8 mouse cellular contexts compared by ENCODE assay signal in genomic region chr15:103300067-103300471, GRCm38 (mm10). TPM values are rescaled to one million over a fixed set of nuclear protein-coding genes. Genes with fewer than 3 reads are reported as not detected.
DNase-seq lines count a peak whose midpoint lies in the region; ATAC-seq and TF ChIP-seq lines count a peak whose summit lies in the region.

No protein-coding gene starts in this region.

- no peak for TF ChIP-seq CTCF in heart, adult 2 months (IDR thresholded peaks at IDR 0.05)

- H3K27me3 ChIP-seq in heart, embryonic 12.5 days (replicated peaks): no peaks in the 10 kb centered on the region
- no peaks in the 10 kb centered on the region for H3K27me3 ChIP-seq in heart, adult 2 months (ENCODE audit: control insufficient read depth, insufficient read depth, low read length)
- H3K27me3 ChIP-seq in embryonic facial prominence, embryonic 13.5 days: no peaks in the 10 kb centered on the region
- H3K27me3 ChIP-seq in neural tube, embryonic 12.5 days (replicated peaks): no peaks in the 10 kb centered on the region

- H3K4me3 ChIP-seq in heart, embryonic 12.5 days: peak overlapping the region; percentile 28
- no peak overlapping the region for H3K4me3 ChIP-seq in heart, adult 2 months
- H3K4me3 ChIP-seq in ES-E14 (ENCODE audit: insufficient read depth in 1 of 2, low read depth in 1 of 2, low read length in 2 of 2, poor library complexity in 1 of 2, severe bottlenecking in 1 of 2): peak overlapping the region; percentile 11 to 37; a peak in 2 of 4 replicates
- peak overlapping the region; percentile 25 for H3K4me3 ChIP-seq in embryonic facial prominence, embryonic 13.5 days
- H3K4me3 ChIP-seq in neural tube, embryonic 12.5 days: peak overlapping the region; percentile 11; the same call in 1 of the 2 replicates

- H3K79me2 ChIP-seq in heart, adult 2 months (replicated peaks; ENCODE audit: control insufficient read depth, insufficient read depth, low read length): no peaks in the 10 kb centered on the region

- H3K27ac ChIP-seq in heart, embryonic 12.5 days (ENCODE audit: poor library complexity, severe bottlenecking): peak overlapping the region; percentile 63; the same call in 1 of the 2 replicates
- no peak overlapping the region for H3K27ac ChIP-seq in heart, adult 2 months
- H3K27ac ChIP-seq in ES-E14 (ENCODE audit: insufficient read depth, low read depth, low read length, poor library complexity, severe bottlenecking): no peak overlapping the region
- H3K27ac ChIP-seq in embryonic facial prominence, embryonic 13.5 days: peak overlapping the region; percentile 98
- H3K27ac ChIP-seq in neural tube, embryonic 12.5 days: peak overlapping the region; percentile 99

- H3K9ac ChIP-seq in heart, embryonic 12.5 days: peak overlapping the region; percentile 55
- no peak overlapping the region for H3K9ac ChIP-seq in heart, adult 2 months (ENCODE audit: low read depth, low read length)
- H3K9ac ChIP-seq in ES-E14 (ENCODE audit: insufficient read depth, low read depth, low read length, poor library complexity, severe bottlenecking): peak overlapping the region; percentile 4; the same call in 1 of the 2 replicates
- H3K9ac ChIP-seq in embryonic facial prominence, embryonic 13.5 days: peak overlapping the region; percentile 54
- peak overlapping the region; percentile 52 for H3K9ac ChIP-seq in neural tube, embryonic 12.5 days

- no peak for TF ChIP-seq POLR2A in heart, adult 2 months (IDR thresholded peaks at IDR 0.05; ENCODE audit: insufficient read depth, low read depth, low read length)

- peaks cover 39% of the 10 kb centered on the region for H3K36me3 ChIP-seq in heart, embryonic 12.5 days
- H3K36me3 ChIP-seq in heart, adult 2 months (ENCODE audit: control insufficient read depth, insufficient read depth, low read length): no peaks in the 10 kb centered on the region
- H3K36me3 ChIP-seq in ES-E14 (ENCODE audit: control insufficient read depth, insufficient read depth, low read length, poor library complexity, severe bottlenecking): peaks cover 6% of the 10 kb centered on the region; the same call in 1 of the 2 replicates
- H3K36me3 ChIP-seq in embryonic facial prominence, embryonic 13.5 days: peaks cover 35% of the 10 kb centered on the region
- no peaks in the 10 kb centered on the region for H3K36me3 ChIP-seq in neural tube, embryonic 12.5 days

- ATAC-seq in heart, embryonic 12.5 days (ENCODE audit: insufficient number of reproducible peaks, low FRiP score): no peak
- no peak for ATAC-seq in embryonic facial prominence, embryonic 13.5 days (ENCODE audit: insufficient number of reproducible peaks, insufficient read depth, low FRiP score, low TSS enrichment, low read depth)
- ATAC-seq in neural tube, embryonic 12.5 days (ENCODE audit: low FRiP score, low read depth): peak; percentile 72

- peak overlapping the region; percentile 64 for H3K4me2 ChIP-seq in heart, embryonic 12.5 days
- peak overlapping the region; percentile 59 for H3K4me2 ChIP-seq in embryonic facial prominence, embryonic 13.5 days
- H3K4me2 ChIP-seq in neural tube, embryonic 12.5 days (replicated peaks): peak overlapping the region; percentile 66

- in situ Hi-C loops in ES-E14 (cut with MboI; ENCODE audit: low sequenced_read_pairs in 2 of 2, unreplicated experiment in 2 of 2): loop anchor here in 1 of 2 experiments (25.0 kb wide), 1 partner anchor 313 kb away; the partner anchor contains the start of genes Hoxc6, Hoxc8 and Hoxc9

- no peak for DNase-seq in heart, adult 2 months
- DNase-seq in ES-E14 (ENCODE audit: low read depth, low spot score): no peak
- DNase-seq in kidney, postnatal 10 days: peak; percentile 52
- no peak for DNase-seq in adrenal gland, adult 18-20 months (ENCODE audit: low spot score in 2 of 2)
- no peak for DNase-seq in adrenal gland, postnatal 10 days

- 14% methylated on average over 18 of the region's 18 CpGs for WGBS in heart, embryonic 12.5 days
- WGBS in heart, adult 2 months: 54% methylated on average over 18 of the region's 18 CpGs
- 9% methylated on average over 18 of the region's 18 CpGs for WGBS in embryonic facial prominence, embryonic 13.5 days
- WGBS in neural tube, embryonic 12.5 days: 3% methylated on average over 18 of the region's 18 CpGs

- no peaks in the 10 kb centered on the region for H3K9me3 ChIP-seq in heart, embryonic 12.5 days (replicated peaks)
- H3K9me3 ChIP-seq in ES-E14 (ENCODE audit: control insufficient read depth, insufficient read depth, low read depth, low read length): no peaks in the 10 kb centered on the region; the same call in 1 of the 2 replicates
- H3K9me3 ChIP-seq in embryonic facial prominence, embryonic 13.5 days: no peaks in the 10 kb centered on the region
- H3K9me3 ChIP-seq in neural tube, embryonic 12.5 days: no peaks in the 10 kb centered on the region

- H3K4me1 ChIP-seq in heart, embryonic 12.5 days (replicated peaks): peaks cover 66% of the 10 kb centered on the region
- H3K4me1 ChIP-seq in heart, adult 2 months (ENCODE audit: control insufficient read depth, insufficient read depth, low read length): peaks cover 5% of the 10 kb centered on the region; the same call in 1 of the 2 replicates
- peaks cover 7 to 43% of the 10 kb centered on the region in 2 experiments; a peak in 3 of 4 replicates for H3K4me1 ChIP-seq in ES-E14 (ENCODE audit: control insufficient read depth in 2 of 2, insufficient read depth in 2 of 2, low read length in 2 of 2, poor library complexity in 1 of 2)
- H3K4me1 ChIP-seq in embryonic facial prominence, embryonic 13.5 days: peaks cover 96% of the 10 kb centered on the region
- H3K4me1 ChIP-seq in neural tube, embryonic 12.5 days: peaks cover 98% of the 10 kb centered on the region

- intact Hi-C loops in heart, adult 2 months (cut with DNase I): loop anchor here (10.0 kb wide), 1 partner anchor 315 kb away; no protein-coding TSS in a partner anchor

- TF ChIP-seq EP300 in heart, adult 2 months (IDR thresholded peaks at IDR 0.05; ENCODE audit: insufficient read depth, low read depth, low read length): no peak

TF ChIP-seq in ES-E14, 5 proteins besides CTCF, POLR2A, EP300 and RAD21:
- TF ChIP-seq CHD2 (IDR thresholded peaks at IDR 0.05; ENCODE audit: low read depth, low read length) (no peak), MAFK (IDR thresholded peaks at IDR 0.05; ENCODE audit: insufficient read depth, low read depth, low read length) (no peak), ZC3H11A (IDR thresholded peaks at IDR 0.05; ENCODE audit: borderline replicate concordance, low read depth, low read length) (no peak), ZNF384 (IDR thresholded peaks at IDR 0.05; ENCODE audit: low read depth, low read length) (no peak), HCFC1 (IDR thresholded peaks at IDR 0.05; ENCODE audit: borderline replicate concordance, insufficient read depth, low read length) (no peak)

RNA-seq across cellular contexts. Expression of gene Gpr84, which starts 10.3 kb away (rescaled TPM):
- polyA plus RNA-seq in heart, embryonic 12.5 days (2016; fragmentation: Nextera tagmentation; extraction: Ambion mirVana): 0.17 and 0.29 TPM in 2 replicates
- total RNA-seq in heart, adult 2 months (2021): not detected
- polyA plus RNA-seq in heart, adult 2 months (2012; rRNA removed): 0.06 TPM in 1 of 2 replicates, not detected in the other
- total RNA-seq in ES-E14 (2012; rRNA removed): 0.40 and 0.48 TPM in 2 replicates
- 0.54 and 0.62 TPM in 2 replicates for polyA plus RNA-seq in embryonic facial prominence, embryonic 13.5 days (2015; fragmentation: Nextera tagmentation; extraction: Ambion mirVana)
- 0.25 and 0.29 TPM in 2 replicates for polyA plus RNA-seq in neural tube, embryonic 12.5 days (2016; fragmentation: Nextera tagmentation; extraction: Ambion mirVana)
- not detected for total RNA-seq in adrenal gland, adult 18-20 months (2021)
- total RNA-seq in adrenal gland, postnatal 10 days (2021): not detected

RNA-seq across cellular contexts. Expression of gene Copz1, which starts 27.6 kb away (rescaled TPM):
- 166 TPM in 2 replicates for polyA plus RNA-seq in heart, embryonic 12.5 days (2016; fragmentation: Nextera tagmentation; extraction: Ambion mirVana)
- total RNA-seq in heart, adult 2 months (2021): 10 to 100 TPM; 50.2 to 55.2 TPM
- polyA plus RNA-seq in heart, adult 2 months (2012; rRNA removed): 58.7 and 96.8 TPM in 2 replicates
- 59.4 and 85.5 TPM in 2 replicates for total RNA-seq in ES-E14 (2012; rRNA removed)
- 254 and 287 TPM in 2 replicates for polyA plus RNA-seq in embryonic facial prominence, embryonic 13.5 days (2015; fragmentation: Nextera tagmentation; extraction: Ambion mirVana)
- 231 and 243 TPM in 2 replicates for polyA plus RNA-seq in neural tube, embryonic 12.5 days (2016; fragmentation: Nextera tagmentation; extraction: Ambion mirVana)
- total RNA-seq in adrenal gland, adult 18-20 months (2021): 100 to 1,000 TPM; 138 to 150 TPM
- total RNA-seq in adrenal gland, postnatal 10 days (2021): 100 to 1,000 TPM; 114 TPM

RNA-seq across cellular contexts. Expression of gene Zfp385a, which starts 39.8 kb away (rescaled TPM):
- 9.2 and 10.3 TPM in 2 replicates for polyA plus RNA-seq in heart, embryonic 12.5 days (2016; fragmentation: Nextera tagmentation; extraction: Ambion mirVana)
- total RNA-seq in heart, adult 2 months (2021): 10 to 100 TPM; 10.1 to 10.4 TPM
- 7.3 and 12.0 TPM in 2 replicates for polyA plus RNA-seq in heart, adult 2 months (2012; rRNA removed)
- total RNA-seq in ES-E14 (2012; rRNA removed): 2.7 and 5.9 TPM in 2 replicates
- polyA plus RNA-seq in embryonic facial prominence, embryonic 13.5 days (2015; fragmentation: Nextera tagmentation; extraction: Ambion mirVana): 10.9 and 12.2 TPM in 2 replicates
- 20.2 and 20.9 TPM in 2 replicates for polyA plus RNA-seq in neural tube, embryonic 12.5 days (2016; fragmentation: Nextera tagmentation; extraction: Ambion mirVana)
- 10 to 100 TPM; 12.4 to 16.9 TPM for total RNA-seq in adrenal gland, adult 18-20 months (2021)
- total RNA-seq in adrenal gland, postnatal 10 days (2021): 10 to 100 TPM; 20.1 to 24.2 TPM

RNA-seq across cellular contexts. Expression of gene Nfe2, which starts 41.9 kb away (rescaled TPM):
- polyA plus RNA-seq in heart, embryonic 12.5 days (2016; fragmentation: Nextera tagmentation; extraction: Ambion mirVana): 12.1 and 12.4 TPM in 2 replicates
- 1 to 10 TPM in 1 of 2 experiments, under 1 TPM in 1; 0.86 to 2.0 TPM for total RNA-seq in heart, adult 2 months (2021)
- 1.6 and 1.9 TPM in 2 replicates for polyA plus RNA-seq in heart, adult 2 months (2012; rRNA removed)
- 0.49 and 1.0 TPM in 2 replicates for total RNA-seq in ES-E14 (2012; rRNA removed)
- 2.4 and 2.9 TPM in 2 replicates for polyA plus RNA-seq in embryonic facial prominence, embryonic 13.5 days (2015; fragmentation: Nextera tagmentation; extraction: Ambion mirVana)
- 3.2 and 4.3 TPM in 2 replicates for polyA plus RNA-seq in neural tube, embryonic 12.5 days (2016; fragmentation: Nextera tagmentation; extraction: Ambion mirVana)
- total RNA-seq in adrenal gland, adult 18-20 months (2021): under 1 TPM in 1 of 2 experiments, not detected in 1; 0.67 TPM
- total RNA-seq in adrenal gland, postnatal 10 days (2021): 1 to 10 TPM; 3.2 to 4.3 TPM

RNA-seq across cellular contexts. Expression of gene Hnrnpa1, which starts 59.8 kb away (rescaled TPM):
- 554 and 557 TPM in 2 replicates for polyA plus RNA-seq in heart, embryonic 12.5 days (2016; fragmentation: Nextera tagmentation; extraction: Ambion mirVana)
- 100 to 1,000 TPM; 143 to 149 TPM for total RNA-seq in heart, adult 2 months (2021)
- polyA plus RNA-seq in heart, adult 2 months (2012; rRNA removed): 59.4 and 109 TPM in 2 replicates
- 321 and 519 TPM in 2 replicates for total RNA-seq in ES-E14 (2012; rRNA removed)
- polyA plus RNA-seq in embryonic facial prominence, embryonic 13.5 days (2015; fragmentation: Nextera tagmentation; extraction: Ambion mirVana): 1,090 and 1,133 TPM in 2 replicates
- polyA plus RNA-seq in neural tube, embryonic 12.5 days (2016; fragmentation: Nextera tagmentation; extraction: Ambion mirVana): 1,154 and 1,199 TPM in 2 replicates
- total RNA-seq in adrenal gland, adult 18-20 months (2021): 100 to 1,000 TPM; 160 to 179 TPM
- 100 to 1,000 TPM; 248 to 299 TPM for total RNA-seq in adrenal gland, postnatal 10 days (2021)

Comparison
In these comparisons a context has a peak if more than half of its experiments do, and no peak if none do; other contexts are left out.
1. H3K27ac ChIP-seq: peak in heart, embryonic 12.5 days (single experiment), embryonic facial prominence, embryonic 13.5 days (single experiment) and neural tube, embryonic 12.5 days (single experiment); none in heart, adult 2 months (single experiment) and ES-E14 (single experiment).
2. Peak in every context shown above with its lines, with median percentiles within 50 percentile points of each other: H3K4me2 ChIP-seq.